Mouse (Mus musculus) heart, embryonic 12.5 days (tissue): ENCODE measurements at regions not wholly inside any gene's neighbourhood (a gene's known extent, or its start where the extent isn't known, plus 50 kb on each side); places are given as distances from the start of the nearest gene placed in this dataset.
"Not testable (repeated sequence)": the region's sequence is repeated elsewhere in the genome, so short reads cannot be mapped to it uniquely, and the experiment has no call there.

Experiments used
- ATAC-seq: fragments of 200-750 bp; cut with Nextera tagmentation; 2 replicates; pipeline ENCODE4 v1.8.0; 2017; ENCODE audit warnings: moderate TSS enrichment, moderate library complexity; ENCODE audit not compliant: insufficient number of reproducible peaks, low FRiP score
- H3K27ac ChIP-seq: fragments of 300-500 bp; sonication (generic); 2 replicates; pipeline ENCODE4 v1.5.1; 2016; ENCODE audit warnings: mild to moderate bottlenecking, moderate library complexity; ENCODE audit not compliant: poor library complexity, severe bottlenecking
- H3K27me3 ChIP-seq: fragments of 300-500 bp; sonication (generic); replicated peaks from 2 replicates; pipeline ENCODE4 v1.6.1; 2016; ENCODE audit warnings: mild to moderate bottlenecking, moderate library complexity
- H3K36me3 ChIP-seq: fragments of 300-500 bp; sonication (generic); 2 replicates; pipeline ENCODE4 v1.6.1; 2016; ENCODE audit warnings: mild to moderate bottlenecking, moderate library complexity
- H3K4me1 ChIP-seq: fragments of 300-500 bp; sonication (generic); replicated peaks from 2 replicates; pipeline ENCODE4 v1.6.1; 2016; ENCODE audit warnings: mild to moderate bottlenecking
- H3K4me2 ChIP-seq: fragments of 300-500 bp; sonication (generic); 2 replicates; pipeline ENCODE4 v1.6.1; 2016; ENCODE audit warnings: mild to moderate bottlenecking, moderate library complexity
- H3K4me3 ChIP-seq: fragments of 300-500 bp; sonication (generic); 2 replicates; pipeline ENCODE4 v1.5.1; 2016; ENCODE audit warnings: mild to moderate bottlenecking
- H3K9ac ChIP-seq: fragments of 300-500 bp; sonication (generic); 2 replicates; pipeline ENCODE4 v1.6.1; 2016; ENCODE audit warnings: mild to moderate bottlenecking, moderate library complexity
- H3K9me3 ChIP-seq: fragments of 300-500 bp; sonication (generic); replicated peaks from 2 replicates; pipeline ENCODE4 v1.6.1; 2016; ENCODE audit warnings: mild to moderate bottlenecking, moderate library complexity
- WGBS: fragments of 180-500 bp; shearing (Covaris S2); methylation state at CpG from one replicate; pipeline ENCODE4 v1.1.7; 2016; 5-methylcytosine and 5-hydroxymethylcytosine counted together

DNA sequence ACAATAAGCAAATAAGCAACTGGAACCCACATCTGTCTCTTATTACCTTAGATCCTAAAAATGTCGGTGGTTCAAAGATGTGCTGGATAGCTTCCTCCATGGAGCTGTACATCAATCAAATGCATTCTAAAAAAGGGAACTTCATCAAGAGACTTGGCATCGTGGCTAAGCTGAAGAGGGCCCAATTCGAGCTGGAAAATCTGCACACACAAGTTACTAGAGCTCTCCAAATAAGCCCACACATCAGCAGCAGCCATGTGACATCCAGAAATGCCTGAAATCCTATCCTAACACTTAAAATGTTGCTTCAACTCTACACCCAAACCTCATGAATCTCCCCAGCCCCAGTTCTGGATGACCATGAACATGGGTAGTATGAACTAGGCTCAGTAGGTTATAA lies 729.5 kb upstream of the Pkdcc start:
- no peaks in the 10 kb centered on the region for H3K36me3 ChIP-seq
- no peak overlapping the region for H3K27ac ChIP-seq
- 65% methylated on average over 3 of the region's 3 CpGs for WGBS
- no peak overlapping the region for H3K4me2 ChIP-seq
- H3K27me3 ChIP-seq: no peaks in the 10 kb centered on the region
- H3K4me1 ChIP-seq: no peaks in the 10 kb centered on the region
- H3K9me3 ChIP-seq: no peaks in the 10 kb centered on the region
- H3K4me3 ChIP-seq: no peak overlapping the region
- no peak overlapping the region for H3K9ac ChIP-seq
- no peak for ATAC-seq

DNA sequence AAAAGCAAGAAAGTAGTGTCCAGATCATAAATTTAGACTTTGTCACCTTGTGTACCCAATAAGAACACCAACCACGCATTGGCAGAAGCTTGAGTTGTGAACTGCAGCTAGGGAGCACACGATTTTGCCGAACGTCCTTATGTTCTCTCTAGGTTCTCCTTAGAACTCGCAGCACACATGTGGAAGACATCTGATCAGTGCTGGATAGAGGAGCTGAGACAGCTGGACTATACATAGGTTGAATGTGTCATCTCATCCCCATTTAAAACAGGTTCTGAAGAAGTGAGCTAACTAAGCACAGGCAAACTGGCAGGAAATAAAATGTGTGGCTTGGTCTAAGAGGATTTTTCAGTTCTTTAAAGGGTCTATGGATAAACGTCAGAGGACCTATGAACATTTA lies 730.5 kb upstream of the Pkdcc start:
- H3K9ac ChIP-seq: no peak overlapping the region
- no peak for ATAC-seq
- WGBS: 84% methylated on average over 6 of the region's 6 CpGs

DNA sequence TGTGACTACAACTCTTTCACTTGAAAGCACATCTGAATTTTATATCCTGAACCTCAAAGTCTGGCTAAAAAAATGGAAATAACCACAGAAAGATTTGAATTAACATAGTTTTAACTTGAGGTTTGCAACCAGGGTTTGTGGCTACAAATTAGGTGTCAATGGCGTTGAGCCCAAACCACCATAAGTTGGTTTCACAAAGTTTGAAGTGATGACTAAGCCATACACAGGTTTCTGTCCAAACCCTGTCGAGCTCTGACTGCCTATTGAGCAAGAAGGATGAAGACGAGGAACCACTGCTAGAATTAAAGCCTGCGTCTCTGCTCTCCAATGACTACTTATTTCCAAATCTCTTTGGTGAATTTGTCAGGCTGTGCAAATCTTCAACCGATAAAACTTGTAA lies 719.8 kb upstream of the Slc8a1 start:
- H3K27ac ChIP-seq: no peak overlapping the region
- H3K4me1 ChIP-seq: no peaks in the 10 kb centered on the region
- H3K27me3 ChIP-seq: no peaks in the 10 kb centered on the region
- ATAC-seq: no peak
- H3K4me3 ChIP-seq: no peak overlapping the region
- H3K9me3 ChIP-seq: no peaks in the 10 kb centered on the region
- no peak overlapping the region for H3K4me2 ChIP-seq
- no peak overlapping the region for H3K9ac ChIP-seq
- WGBS: 73% methylated on average over 5 of the region's 5 CpGs
- no peaks in the 10 kb centered on the region for H3K36me3 ChIP-seq

More for the DNA sequence above, 730.5 kb upstream of the Pkdcc start:
- Histone ChIP-seq H3K4me1 (no peaks in the 10 kb centered on the region), H3K4me3 (no peak overlapping the region), H3K9me3 (no peaks in the 10 kb centered on the region), H3K27ac (no peak overlapping the region), H3K27me3 (no peaks in the 10 kb centered on the region), H3K36me3 (no peaks in the 10 kb centered on the region), H3K4me2 (no peak overlapping the region)

DNA sequence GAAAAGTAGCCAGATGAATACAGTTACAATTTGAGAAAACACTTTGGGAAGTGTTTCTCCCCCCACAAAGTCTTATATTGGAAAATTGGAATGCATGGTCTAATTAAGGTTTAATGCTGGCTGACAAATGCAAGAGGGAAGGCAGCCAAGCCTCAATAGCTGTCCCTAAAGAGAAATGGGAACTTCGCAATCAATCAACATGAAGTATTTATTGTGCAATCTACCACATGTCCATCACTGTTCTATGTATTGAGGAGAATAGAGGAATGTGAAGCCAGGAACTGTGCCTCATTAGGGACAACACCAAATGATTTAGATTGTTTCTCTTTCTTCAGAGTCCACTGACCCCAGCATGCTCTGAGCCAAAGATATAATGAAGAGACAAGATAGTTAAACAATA lies 715.7 kb upstream of the Slc8a1 start:
- Histone ChIP-seq H3K27me3 (no peaks in the 10 kb centered on the region), H3K4me2 (no peak overlapping the region), H3K9me3 (no peaks in the 10 kb centered on the region), H3K4me1 (no peaks in the 10 kb centered on the region), H3K9ac (no peak overlapping the region), H3K27ac (no peak overlapping the region), H3K36me3 (no peaks in the 10 kb centered on the region), H3K4me3 (no peak overlapping the region)
- no peak for ATAC-seq
- WGBS: 69% methylated on average over 1 of the region's 1 CpGs

DNA sequence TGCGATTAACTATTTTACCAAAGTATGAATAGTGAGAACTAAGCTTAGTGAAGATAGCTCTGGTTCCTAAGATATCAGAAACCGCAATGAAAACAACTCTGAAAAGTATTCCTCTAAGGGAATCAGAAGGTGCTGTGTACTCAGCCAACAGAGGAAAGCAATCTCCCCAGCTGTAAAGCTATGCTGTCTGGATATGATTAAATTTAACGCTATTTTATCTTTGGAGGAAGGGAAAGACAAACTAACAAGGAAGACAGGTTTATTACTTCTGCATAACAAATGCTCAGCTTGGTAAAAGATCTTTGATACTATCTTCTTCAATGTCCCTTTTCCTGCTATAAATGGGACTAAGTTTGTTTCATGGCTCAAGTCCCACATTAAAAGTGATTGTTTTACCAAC lies 700.9 kb upstream of the Slc8a1 start:
- Histone ChIP-seq H3K27ac (no peak overlapping the region), H3K4me3 (no peak overlapping the region), H3K4me2 (no peak overlapping the region), H3K9ac (no peak overlapping the region), H3K36me3 (no peaks in the 10 kb centered on the region), H3K4me1 (no peaks in the 10 kb centered on the region), H3K9me3 (0 out of 2 replicates have a peak, but pooled peaks cover 3% of the 10 kb centered on the region), H3K27me3 (no peaks in the 10 kb centered on the region)
- no peak for ATAC-seq
- WGBS: 61% methylated on average over 3 of the region's 3 CpGs

DNA sequence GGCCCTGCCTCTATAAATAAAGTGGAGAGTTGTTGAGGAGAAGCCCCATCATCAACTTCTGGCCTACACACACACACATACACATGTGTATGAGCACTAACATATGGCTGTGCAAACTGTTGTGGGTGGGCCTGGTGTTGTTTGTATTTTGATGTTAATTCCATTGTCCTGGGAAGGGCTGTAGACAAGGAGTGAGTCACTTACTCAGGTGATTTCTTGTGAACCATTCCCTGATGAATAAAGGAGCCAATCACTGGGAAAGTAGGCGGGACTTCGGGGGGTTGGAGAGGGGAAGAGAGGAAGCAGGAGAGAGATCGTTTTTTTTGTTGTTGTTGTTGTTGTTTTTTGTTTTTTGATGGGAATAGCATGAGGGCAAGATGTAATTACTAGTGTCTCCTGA lies 699.0 kb upstream of the Slc8a1 start:
- H3K4me3 ChIP-seq: no peak overlapping the region
- H3K4me2 ChIP-seq: no peak overlapping the region
- H3K27me3 ChIP-seq: no peaks in the 10 kb centered on the region
- no peaks in the 10 kb centered on the region for H3K36me3 ChIP-seq
- H3K4me1 ChIP-seq: no peaks in the 10 kb centered on the region
- H3K9ac ChIP-seq: no peak overlapping the region
- no peak for ATAC-seq
- WGBS: 86% methylated on average over 3 of the region's 3 CpGs
- H3K27ac ChIP-seq: no peak overlapping the region
- H3K9me3 ChIP-seq: 0 out of 2 replicates have a peak, but pooled peaks cover 3% of the 10 kb centered on the region

DNA sequence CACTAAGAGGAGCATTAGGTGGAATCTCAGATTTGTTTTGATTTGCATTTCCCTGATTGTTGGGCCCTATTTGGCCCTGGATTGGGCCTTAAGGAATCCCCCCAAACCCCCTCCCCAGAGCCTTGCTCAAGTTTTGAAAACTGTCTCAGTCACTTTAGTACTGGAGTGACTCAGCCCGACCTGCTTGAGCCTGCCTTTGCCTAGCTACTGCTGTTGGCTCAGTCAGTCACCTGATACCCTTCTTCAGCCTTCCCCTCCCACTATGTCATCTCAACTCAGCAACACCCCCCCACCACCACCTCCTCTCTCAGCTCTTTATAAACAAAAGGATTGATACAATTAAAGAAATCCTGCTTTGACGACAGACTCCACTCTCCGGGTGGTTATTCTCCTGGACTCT lies 694.5 kb upstream of the Slc8a1 start:
- Histone ChIP-seq H3K4me1 (no peaks in the 10 kb centered on the region), H3K4me2 (no peak overlapping the region), H3K27ac (no peak overlapping the region), H3K9ac (no peak overlapping the region), H3K36me3 (no peaks in the 10 kb centered on the region), H3K9me3 (0 out of 2 replicates have a peak, but pooled peaks cover 3% of the 10 kb centered on the region), H3K4me3 (no peak overlapping the region), H3K27me3 (no peaks in the 10 kb centered on the region)
- ATAC-seq: no peak
- 34% methylated on average over 3 of the region's 3 CpGs for WGBS

DNA sequence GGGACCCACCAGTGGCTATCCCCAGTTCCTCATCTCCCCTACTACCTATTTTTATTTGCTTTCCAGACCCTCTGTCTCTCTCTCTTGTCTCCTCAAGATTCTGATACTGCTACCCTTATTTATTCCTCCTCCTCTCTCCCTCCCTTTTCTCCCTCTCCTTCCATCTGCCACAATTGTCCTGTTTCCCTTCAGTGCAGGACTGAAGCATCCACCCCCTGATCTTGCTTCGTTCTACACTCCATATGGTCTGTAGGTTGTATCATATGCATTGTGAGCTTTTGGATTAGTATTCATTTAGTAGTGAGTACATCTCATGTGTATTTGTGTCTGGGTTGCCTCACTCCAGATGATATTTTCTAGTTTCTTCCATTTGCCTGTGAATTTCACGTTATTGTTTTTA lies 670.1 kb upstream of the Slc8a1 start:
- H3K4me1 ChIP-seq: no peaks in the 10 kb centered on the region
- no peaks in the 10 kb centered on the region for H3K27me3 ChIP-seq
- H3K27ac ChIP-seq: no peak overlapping the region
- H3K4me3 ChIP-seq: no peak overlapping the region
- 85% methylated on average over 2 of the region's 2 CpGs for WGBS
- H3K36me3 ChIP-seq: no peaks in the 10 kb centered on the region
- no peak overlapping the region for H3K4me2 ChIP-seq
- H3K9me3 ChIP-seq: no peaks in the 10 kb centered on the region
- no peak for ATAC-seq
- H3K9ac ChIP-seq: no peak overlapping the region

DNA sequence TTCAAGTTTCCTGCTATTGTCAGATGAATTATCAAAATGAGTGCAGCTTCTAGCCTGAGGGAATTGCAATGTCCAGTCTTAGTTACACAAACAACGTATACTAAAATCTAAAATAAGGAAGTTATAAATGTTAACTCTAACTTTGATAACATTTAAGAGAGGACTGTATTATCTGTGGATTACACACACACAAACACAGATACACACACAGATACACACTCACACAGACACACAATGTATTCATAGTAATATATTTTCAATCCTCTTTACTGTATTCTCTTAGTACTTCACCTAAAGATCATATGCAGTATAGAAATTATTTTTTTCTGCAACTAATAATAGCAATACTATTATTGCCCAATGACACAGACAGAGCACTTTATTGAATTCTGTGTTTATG lies 661.2 kb upstream of the Slc8a1 start:
- Histone ChIP-seq H3K4me1 (no peaks in the 10 kb centered on the region), H3K9me3 (no peaks in the 10 kb centered on the region), H3K27ac (no peak overlapping the region), H3K27me3 (no peaks in the 10 kb centered on the region), H3K4me3 (no peak overlapping the region), H3K9ac (no peak overlapping the region), H3K4me2 (no peak overlapping the region), H3K36me3 (no peaks in the 10 kb centered on the region)
- WGBS: 64% methylated on average over 1 of the region's 1 CpGs
- no peak for ATAC-seq

DNA sequence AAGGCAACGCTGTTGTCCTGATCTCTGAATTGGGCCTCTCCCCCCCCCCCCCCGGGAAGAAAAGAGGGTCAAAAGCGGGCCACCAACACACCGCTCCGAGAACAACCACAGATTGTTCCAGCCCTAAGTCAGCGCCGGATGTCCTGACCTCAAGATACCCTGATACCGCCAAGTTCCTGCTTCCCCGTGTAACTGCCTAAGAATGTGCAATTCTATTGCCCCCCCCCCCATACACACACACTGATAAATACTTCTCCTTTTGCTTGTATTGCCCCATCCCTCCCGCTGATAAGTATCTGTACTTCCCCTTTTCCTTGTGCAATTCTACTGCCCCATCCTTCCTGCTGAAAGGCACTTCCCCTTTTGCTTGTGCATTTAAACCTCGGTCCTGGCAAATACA lies 641.2 kb upstream of the Slc8a1 start:
- H3K9ac ChIP-seq, H3K4me1 ChIP-seq, H3K4me2 ChIP-seq, H3K4me3 ChIP-seq, ATAC-seq, H3K27me3 ChIP-seq, H3K27ac ChIP-seq, H3K9me3 ChIP-seq, H3K36me3 ChIP-seq: not testable (repeated sequence)
- WGBS: 85% methylated on average over 10 of the region's 11 CpGs

DNA sequence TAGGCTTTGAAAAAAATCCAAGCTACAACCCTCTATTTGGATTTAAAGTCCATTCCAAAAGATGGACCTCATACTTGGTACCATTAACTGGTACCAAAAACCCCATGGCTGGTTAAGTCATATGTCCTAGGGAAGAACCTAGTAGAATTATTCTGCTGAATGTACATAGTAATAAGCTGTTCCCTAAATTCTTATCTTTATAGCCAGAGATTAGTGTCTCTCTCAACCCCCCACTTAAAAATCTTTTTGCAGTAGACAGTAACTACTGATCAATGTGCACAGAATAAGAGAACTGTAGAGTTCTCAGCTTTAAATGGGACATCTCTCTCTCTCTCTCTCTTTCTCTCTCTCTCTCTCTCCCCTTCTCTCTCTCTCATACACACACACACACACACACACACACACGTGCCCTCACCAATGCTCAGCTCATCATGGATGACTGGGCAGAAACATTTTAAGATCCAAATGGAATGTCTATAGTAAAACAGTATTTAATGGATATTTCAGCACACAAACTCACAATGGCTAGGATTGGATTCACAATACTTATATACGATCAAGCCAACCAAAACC lies 640.2 kb upstream of the Slc8a1 start:
- ATAC-seq: no peak
- H3K4me3 ChIP-seq: no peak overlapping the region
- H3K9ac ChIP-seq: no peak overlapping the region
- no peak overlapping the region for H3K4me2 ChIP-seq
- WGBS: 80% methylated on average over 2 of the region's 2 CpGs
- no peaks in the 10 kb centered on the region for H3K27me3 ChIP-seq
- H3K27ac ChIP-seq: no peak overlapping the region
- H3K36me3 ChIP-seq: no peaks in the 10 kb centered on the region
- no peaks in the 10 kb centered on the region for H3K9me3 ChIP-seq
- H3K4me1 ChIP-seq: no peaks in the 10 kb centered on the region

DNA sequence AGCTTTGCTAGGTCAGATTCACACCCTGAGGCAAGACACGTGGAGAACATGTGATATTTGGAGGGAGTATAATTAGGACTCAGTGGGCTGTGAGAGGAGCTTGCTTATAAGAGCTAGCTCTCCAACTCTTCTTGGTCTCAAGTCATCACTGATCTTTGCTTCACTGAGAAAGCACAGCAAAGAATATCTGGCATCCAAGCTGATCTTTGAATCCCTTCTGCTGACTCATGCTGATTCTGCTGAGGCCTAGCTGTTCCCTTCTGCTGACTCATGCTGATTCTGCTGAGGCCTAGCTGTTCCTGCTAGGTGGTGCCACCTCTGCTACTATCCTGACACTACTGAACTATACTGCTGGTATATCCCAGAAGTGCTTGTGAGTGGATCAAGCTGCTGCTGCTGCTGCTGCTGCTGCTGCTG lies 639.0 kb upstream of the Slc8a1 start:
- ATAC-seq: peak; percentile 84
- Histone ChIP-seq H3K4me1 (no peaks in the 10 kb centered on the region), H3K36me3 (no peaks in the 10 kb centered on the region), H3K9me3 (no peaks in the 10 kb centered on the region), H3K4me3 (no peak overlapping the region), H3K9ac (no peak overlapping the region), H3K27me3 (no peaks in the 10 kb centered on the region), H3K27ac (no peak overlapping the region), H3K4me2 (no peak overlapping the region)
- 82% methylated on average over 1 of the region's 1 CpGs for WGBS
